Mouse (Mus musculus): ENCODE results near the gene Heatr5b.

GRCm38 (mm10) chr17:78883291-78883690, 48.1 kb upstream of the Heatr5b start:
- TF ChIP-seq CTCF (IDR thresholded peaks at IDR 0.05; ENCODE audit: borderline replicate concordance, extremely low read depth, insufficient read depth, insufficient read length) (no peak), POLR2A (IDR thresholded peaks at IDR 0.05; ENCODE audit: borderline replicate concordance, extremely low read depth, insufficient read depth, insufficient read length, poor library complexity, severe bottlenecking) (no peak)

Data from brain, embryonic 14.5 days (tissue).